Mouse (Mus musculus) megakaryocyte, embryonic 14.5 days (primary cell): ENCODE measurements around the gene Mum1l1. TPM values are rescaled to one million over a fixed set of nuclear protein-coding genes. Genes with fewer than 3 reads are reported as not detected.

Experiments
- H3K27me3 ChIP-seq: replicated peaks from 2 replicates; pipeline ENCODE3; 2012; ENCODE audit warnings: inconsistent platforms
- H3K36me3 ChIP-seq: replicated peaks from 2 replicates; pipeline ENCODE3; 2012; ENCODE audit warnings: low read length, inconsistent platforms, mixed read lengths
- H3K4me1 ChIP-seq: 2 replicates; pipeline ENCODE4 v1.6.1; 2012; ENCODE audit warnings: inconsistent platforms
- H3K4me3 ChIP-seq: replicated peaks from 2 replicates; pipeline ENCODE3; 2012; ENCODE audit warnings: moderate library complexity, mild to moderate bottlenecking, inconsistent platforms
- H3K9me3 ChIP-seq: 2 replicates; pipeline ENCODE4 v1.6.1; 2012; ENCODE audit warnings: inconsistent platforms
- FLI1 ChIP-seq: IDR thresholded peaks from 2 replicates; pipeline ENCODE4 v1.6.1; 2012; ENCODE audit warnings: low read length, inconsistent platforms, mixed read lengths
- GATA1 ChIP-seq: IDR thresholded peaks from 3 replicates; pipeline ENCODE4 v1.6.1; 2012; ENCODE audit warnings: mixed read lengths, low read length, inconsistent platforms, borderline replicate concordance
- polyA plus RNA-seq: library from polyadenylated mRNA; stranded (reverse); fragments of >175 nt; gene quantifications from 2 replicates; pipeline ENCODE4 v1.2.3, GENCODE M21; 2012; ENCODE audit warnings: low replicate concordance; ENCODE audit not compliant: insufficient read depth

The Mum1l1 gene
- polyA plus RNA-seq, 1 experiment: not detected

- no peaks in the 10 kb centered on the region for H3K4me1 ChIP-seq
- H3K9me3 ChIP-seq: no peaks in the 10 kb centered on the region
- TF ChIP-seq GATA1 (no peak), FLI1 (no peak)
- H3K27me3 ChIP-seq: no peaks in the 10 kb centered on the region
- no peak overlapping the region for H3K4me3 ChIP-seq
- H3K36me3 ChIP-seq: no peaks in the 10 kb centered on the region
These were observed 11.0 kb downstream of the Mum1l1 start for GRCm38 (mm10) chrX:139220830-139221229.

- H3K4me1 ChIP-seq: no peaks in the 10 kb centered on the region
- no peaks in the 10 kb centered on the region for H3K27me3 ChIP-seq
- H3K36me3 ChIP-seq: no peaks in the 10 kb centered on the region
- H3K9me3 ChIP-seq: no peaks in the 10 kb centered on the region
- TF ChIP-seq GATA1 (no peak), FLI1 (no peak)
- no peak overlapping the region for H3K4me3 ChIP-seq
These were observed 12.1 kb downstream of the Mum1l1 start for GRCm38 (mm10) chrX:139221893-139222292.

DNA sequence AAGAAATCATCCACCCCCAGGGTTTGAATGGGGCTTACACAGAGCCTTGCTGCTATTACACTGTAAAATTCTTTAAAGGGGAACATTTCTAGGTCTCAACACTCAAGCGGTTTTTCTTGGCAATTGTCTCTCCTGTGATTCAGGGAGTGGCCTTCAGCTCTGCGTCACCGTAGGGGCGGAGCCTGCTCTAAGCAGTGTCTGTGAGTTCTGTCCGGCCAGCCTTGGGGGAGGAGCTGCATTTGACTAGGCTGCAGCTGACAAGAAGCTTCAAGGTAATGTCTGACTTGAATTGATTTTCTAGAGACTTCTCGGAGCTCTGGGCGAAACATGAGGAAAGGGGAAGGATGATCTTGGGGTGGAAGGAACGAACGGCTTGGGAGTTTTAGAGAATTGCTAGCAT lies 21.3 kb downstream of the Mum1l1 start:
- Histone ChIP-seq H3K27me3 (peaks cover 2% of the 10 kb centered on the region), H3K36me3 (no peaks in the 10 kb centered on the region), H3K4me3 (no peak overlapping the region), H3K4me1 (no peaks in the 10 kb centered on the region), H3K9me3 (peaks cover 3% of the 10 kb centered on the region; the same call in 1 of the 2 replicates)
- no peak for TF ChIP-seq FLI1
- TF ChIP-seq GATA1: no peak

DNA sequence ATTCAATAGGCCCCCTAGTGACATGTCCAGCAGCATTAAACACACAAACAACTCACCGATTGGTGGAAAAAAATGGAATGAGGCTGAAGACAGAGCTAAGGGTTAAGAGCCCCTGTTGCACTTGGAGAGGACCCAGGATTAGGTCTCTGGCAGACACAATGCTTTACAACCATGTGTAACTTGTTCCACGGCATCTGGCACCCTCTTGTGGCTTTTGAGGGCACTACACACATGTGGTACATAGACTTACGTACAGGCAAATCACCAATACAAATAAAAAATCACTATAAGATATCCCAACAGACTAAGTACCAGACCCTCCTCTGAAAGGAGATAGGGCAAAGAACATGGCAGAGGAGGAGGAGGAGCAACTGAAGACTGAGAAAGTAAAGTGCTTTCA lies 37.5 kb downstream of the Mum1l1 start:
- no peaks in the 10 kb centered on the region for H3K4me1 ChIP-seq
- peaks cover 3% of the 10 kb centered on the region; the same call in 1 of the 2 replicates for H3K9me3 ChIP-seq
- no peaks in the 10 kb centered on the region for H3K27me3 ChIP-seq
- H3K36me3 ChIP-seq: no peaks in the 10 kb centered on the region
- no peak for TF ChIP-seq FLI1
- no peak overlapping the region for H3K4me3 ChIP-seq

GRCm38 (mm10) chrX:139257072-139257471 lies 47.2 kb downstream of the Mum1l1 start:
- H3K27me3 ChIP-seq: peaks cover 2% of the 10 kb centered on the region
- no peak overlapping the region for H3K4me3 ChIP-seq
- no peak for TF ChIP-seq GATA1
- no peak for TF ChIP-seq FLI1
- H3K9me3 ChIP-seq: no peaks in the 10 kb centered on the region
- H3K4me1 ChIP-seq: no peaks in the 10 kb centered on the region
- no peaks in the 10 kb centered on the region for H3K36me3 ChIP-seq

DNA sequence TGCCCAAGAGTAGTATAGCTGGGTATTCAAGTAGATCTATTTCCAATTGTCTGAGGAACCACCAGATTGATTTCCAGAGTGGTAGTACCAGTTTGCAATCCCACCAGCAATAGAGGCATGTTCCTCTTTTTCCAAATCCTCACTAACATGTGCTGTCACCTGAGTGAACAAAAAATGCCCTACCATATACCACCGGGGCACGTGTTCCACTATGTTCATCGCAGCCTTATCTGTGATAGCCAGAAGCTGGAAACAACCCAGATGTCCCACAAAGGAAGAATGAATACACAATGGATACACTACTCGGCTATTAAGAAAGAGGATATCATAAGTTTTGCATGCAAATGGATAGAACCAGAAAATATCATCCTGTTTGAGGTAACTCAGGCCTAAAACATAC lies 72.1 kb downstream of the Mum1l1 start:
- H3K36me3 ChIP-seq: no peaks in the 10 kb centered on the region
- no peak for TF ChIP-seq GATA1
- H3K4me1 ChIP-seq: no peaks in the 10 kb centered on the region
- H3K27me3 ChIP-seq: peaks cover 3% of the 10 kb centered on the region
- H3K4me3 ChIP-seq: no peak overlapping the region
- H3K9me3 ChIP-seq: no peaks in the 10 kb centered on the region

Other genes starting within 250 kb of the Mum1l1 start
- gene Serpina7, start 124.8 kb upstream of the Mum1l1 start, polyA plus RNA-seq: not detected in 2 replicates
- gene 4930513O06Rik, start 123.8 kb upstream of the Mum1l1 start, polyA plus RNA-seq: not detected in 2 replicates
- 0.39 TPM in 1 of 2 replicates, not detected in the other for gene 4933428M09Rik, start 30.8 kb upstream of the Mum1l1 start, polyA plus RNA-seq
- not detected in 2 replicates for gene Trap1a, start 123.6 kb downstream of the Mum1l1 start, polyA plus RNA-seq